Mouse (Mus musculus) right cerebral cortex, postnatal 14 days (tissue): Measurements from ENCODE around the gene Rrp8.
A peak's percentile ranks its signal among the peaks of the same experiment; 100 is the strongest.

Experiments used
- DNase-seq: peaks from one replicate; pipeline ENCODE4 v3.0.0; 2022

Rrp8 gene

DNA sequence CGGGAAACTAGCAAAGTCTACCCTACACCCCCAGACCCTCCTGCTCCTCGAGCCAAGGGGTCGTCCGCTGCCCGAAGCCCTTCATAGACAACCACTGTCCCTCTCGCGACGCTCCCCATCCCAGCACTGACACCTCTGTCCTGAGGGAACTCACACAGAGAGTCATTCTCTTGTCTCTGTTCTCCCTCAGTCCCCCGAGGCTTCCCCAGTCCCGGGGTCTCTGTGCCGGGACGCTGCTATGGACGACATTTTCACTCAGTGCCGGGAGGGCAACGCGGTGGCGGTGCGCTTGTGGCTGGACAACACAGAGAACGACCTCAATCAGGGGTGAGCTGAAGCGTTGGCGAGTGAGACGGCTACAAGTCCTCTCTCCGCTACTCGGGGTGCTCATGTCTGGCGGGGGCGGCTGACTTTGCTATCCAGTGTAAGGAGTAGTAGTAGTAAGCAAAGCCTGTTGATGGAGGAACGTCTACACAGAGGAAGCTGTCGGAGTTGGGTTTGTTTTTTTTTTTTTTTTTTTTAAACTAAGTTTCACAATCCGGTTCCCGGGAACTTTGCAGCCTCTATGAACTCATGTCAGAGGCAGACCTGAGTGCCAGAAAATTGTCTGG is at the start of gene Rrp8:
Rrp8 (minus strand) TSS at position 475 of the 611 bp plus-strand sequence.
- DNase-seq = no peak

DNA sequence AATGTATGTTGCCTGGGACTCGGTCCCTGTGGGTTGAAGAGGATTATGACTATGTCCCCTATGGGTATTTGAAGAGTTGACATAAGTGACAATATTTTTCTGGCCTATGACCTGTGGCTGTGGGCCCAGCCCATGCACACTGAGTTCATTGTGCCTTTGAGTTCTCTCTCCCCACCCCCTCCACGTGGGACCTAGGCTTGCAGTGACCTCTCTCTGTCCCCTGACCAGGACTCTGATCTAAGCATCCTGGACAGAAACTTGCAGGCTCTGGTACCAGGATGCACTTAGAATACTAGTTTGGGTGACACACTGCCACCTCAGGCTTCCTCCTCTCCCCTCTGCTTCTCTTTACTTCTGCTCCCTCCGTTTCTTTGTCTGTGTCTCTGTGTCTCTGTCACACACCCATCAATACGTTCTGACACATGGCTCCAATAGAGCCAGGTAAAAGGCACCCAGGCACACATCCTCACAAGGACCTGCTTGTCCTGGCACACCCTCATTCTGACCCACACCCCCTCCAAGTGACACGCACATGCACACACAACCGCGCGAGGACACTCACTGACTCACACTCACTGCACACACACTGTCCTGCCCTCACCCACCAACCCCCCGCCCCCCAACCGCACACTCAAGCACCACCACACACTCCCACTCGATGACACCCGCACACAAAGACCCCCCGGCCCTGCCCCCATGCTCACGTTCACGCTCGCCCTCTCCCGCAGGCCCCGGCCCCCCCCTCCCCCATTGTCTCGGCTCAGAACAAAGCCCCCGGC is 49.5 kb upstream of the Rrp8 start:
- no peak for DNase-seq

DNA sequence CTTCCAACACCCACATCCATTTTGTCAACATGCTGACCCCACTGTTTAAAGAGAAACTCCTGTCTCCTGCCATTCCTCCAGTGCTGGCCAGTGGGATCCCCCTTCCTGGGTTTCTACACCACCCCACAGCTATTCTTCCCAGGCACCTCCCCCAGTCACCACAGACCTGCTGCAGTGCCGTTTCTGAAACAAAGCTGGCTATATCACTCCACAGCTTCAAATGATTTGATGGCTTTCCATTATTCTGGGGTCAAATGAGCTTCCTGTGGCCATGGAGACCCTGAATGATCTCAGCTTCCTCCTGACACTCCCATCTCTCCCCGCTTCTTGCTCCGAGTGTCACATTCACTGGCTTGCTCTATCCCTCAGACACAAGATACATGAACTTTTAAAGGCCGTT is 47.4 kb upstream of the Rrp8 start:
- DNase-seq = no peak

DNA sequence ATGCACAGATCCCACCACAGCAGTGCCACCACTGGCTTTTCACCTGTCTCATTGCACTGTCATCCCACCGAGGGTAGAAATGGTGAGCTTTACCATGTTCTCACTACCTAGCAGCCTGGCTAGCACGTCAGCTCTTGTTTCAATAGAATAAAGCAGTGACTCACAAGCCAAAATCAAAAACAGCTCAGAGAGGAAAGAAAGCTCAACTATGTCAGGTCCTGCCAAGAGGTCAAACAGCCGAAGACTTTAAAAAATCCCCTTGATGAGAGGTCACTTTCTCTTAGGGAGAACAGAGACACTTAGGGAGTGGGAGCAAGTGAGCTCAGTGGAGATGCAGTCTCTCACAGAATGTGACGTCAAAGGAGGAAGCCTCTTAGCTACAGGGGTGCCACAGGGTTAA is 46.7 kb upstream of the Rrp8 start:
- DNase-seq = no peak

DNA sequence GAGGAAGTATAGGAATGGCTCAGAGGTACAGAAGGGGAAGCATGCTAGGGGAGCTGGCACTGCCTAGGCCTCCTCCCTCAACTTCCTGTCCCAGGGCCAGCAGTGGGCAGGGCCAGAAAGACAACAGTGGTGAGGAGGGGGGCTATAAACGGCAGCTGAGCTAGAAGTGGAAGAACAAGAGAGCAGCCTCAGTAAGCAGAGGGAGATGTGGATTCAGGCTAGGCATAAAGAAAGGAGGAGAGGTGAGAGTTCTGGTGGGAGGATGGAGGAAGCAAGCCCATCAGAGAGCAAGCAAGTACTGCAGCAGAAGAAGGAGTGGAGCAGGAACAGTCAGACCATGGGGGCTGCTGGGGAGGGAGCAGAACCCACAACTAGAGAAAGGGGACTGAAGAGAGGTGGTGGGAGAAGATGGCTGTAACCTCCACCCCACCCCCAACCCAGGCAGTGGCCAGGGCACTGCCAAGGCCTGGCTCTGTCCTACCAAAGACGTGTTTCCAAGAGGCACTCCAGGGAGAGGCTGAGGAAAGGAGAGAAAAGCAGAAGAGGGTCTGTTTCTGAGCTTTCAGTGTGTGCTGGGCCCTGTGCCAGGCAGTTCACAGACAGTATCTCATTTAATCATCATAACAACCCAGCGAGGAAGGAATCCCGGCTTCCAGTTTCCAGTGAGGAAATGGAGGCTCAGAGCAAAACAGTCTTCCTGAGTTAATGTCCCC is 41.5 kb upstream of the Rrp8 start:
- DNase-seq = no peak

DNA sequence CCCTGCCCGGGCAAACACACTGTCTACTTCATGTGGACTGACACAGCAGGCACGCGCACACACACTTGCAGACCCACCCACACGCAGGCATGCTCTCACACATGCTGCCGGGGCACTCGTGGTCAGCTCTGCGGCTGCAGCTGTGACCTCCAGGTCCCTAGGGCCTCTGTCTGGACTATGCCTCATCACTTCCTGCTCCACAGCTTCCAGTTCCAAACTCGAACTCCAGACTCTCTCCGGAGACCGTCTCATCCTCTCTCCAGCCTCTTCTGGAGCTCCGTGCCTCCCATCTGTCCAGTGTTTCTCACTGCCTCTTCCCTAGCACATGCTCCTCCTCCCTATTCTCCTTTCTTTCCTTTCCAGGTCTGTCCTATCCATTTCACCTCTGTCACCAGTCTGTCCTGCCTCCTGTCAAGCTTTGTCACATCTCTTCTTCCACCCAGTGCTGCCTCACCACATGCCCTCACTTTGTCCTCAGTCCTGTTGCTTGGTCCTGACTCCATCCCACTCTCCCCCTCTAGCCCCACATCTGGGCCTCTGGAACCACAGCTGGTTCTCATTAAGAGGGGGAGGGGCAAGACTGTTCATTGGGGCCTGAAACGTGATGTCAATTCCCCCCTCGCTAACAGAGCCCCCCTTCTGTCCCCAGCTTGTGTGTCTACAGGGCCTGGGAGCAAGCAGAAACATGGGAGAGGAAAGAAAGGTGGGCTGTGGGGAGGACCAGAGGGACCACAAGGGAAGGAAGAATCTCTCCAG is 40.8 kb upstream of the Rrp8 start:
- no peak for DNase-seq

DNA sequence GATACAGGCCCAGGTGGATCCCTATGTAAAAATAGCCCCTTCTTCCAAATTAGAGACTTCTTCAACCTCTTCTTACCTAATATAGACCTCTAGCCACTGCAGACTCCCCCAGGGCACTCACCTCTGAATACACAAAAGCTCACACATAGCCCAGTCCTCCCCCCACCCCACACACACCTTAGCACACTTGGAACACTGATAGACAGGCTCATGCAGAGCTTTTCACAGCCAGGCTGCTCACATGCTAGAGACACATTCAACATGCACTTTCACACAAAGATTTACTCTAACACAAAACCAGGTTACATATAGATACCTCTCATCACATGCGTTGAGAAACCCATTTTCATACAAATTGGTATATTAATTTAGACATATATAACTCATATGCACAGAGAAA is 40.1 kb upstream of the Rrp8 start:
- DNase-seq = no peak

DNA sequence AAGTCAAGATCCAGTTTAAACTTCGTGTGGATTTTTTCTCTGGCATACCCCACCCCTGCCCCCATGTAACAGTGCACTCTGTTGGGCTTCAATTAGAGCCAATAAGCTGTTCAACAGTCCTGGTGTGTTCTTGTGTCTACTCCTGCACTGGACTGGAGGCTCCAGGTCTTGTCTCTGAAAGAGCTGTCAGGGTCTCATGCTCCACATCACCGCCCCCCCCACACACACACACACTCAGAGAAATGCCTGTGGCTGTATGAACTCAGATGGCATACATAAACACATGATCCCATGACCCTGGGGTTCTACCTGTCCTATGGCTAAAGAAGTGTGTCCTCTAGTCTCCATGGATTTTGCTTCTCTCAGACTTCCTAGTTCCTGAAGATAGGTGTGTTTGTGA is 38.8 kb upstream of the Rrp8 start:
- DNase-seq = no peak

DNA sequence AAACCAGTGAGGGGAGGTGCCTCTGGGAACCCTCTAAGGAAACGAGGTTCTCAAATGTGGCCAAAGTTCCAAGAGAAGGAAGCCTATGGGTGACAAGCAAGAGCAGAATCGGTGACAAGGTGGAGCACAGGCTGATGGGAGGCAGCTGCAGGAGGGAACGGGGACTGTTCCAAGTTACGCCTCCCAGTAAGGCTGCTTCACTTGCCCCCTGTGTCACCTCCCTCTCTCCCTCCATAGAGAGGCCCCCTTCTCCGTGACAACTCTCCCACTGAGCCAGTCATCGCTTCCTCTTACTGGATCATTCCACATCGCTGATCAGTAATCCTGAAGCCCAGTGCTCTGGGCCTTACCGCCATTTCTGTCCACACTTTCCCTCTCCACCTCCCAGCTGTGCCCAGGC is 37.5 kb upstream of the Rrp8 start:
- DNase-seq = no peak

DNA sequence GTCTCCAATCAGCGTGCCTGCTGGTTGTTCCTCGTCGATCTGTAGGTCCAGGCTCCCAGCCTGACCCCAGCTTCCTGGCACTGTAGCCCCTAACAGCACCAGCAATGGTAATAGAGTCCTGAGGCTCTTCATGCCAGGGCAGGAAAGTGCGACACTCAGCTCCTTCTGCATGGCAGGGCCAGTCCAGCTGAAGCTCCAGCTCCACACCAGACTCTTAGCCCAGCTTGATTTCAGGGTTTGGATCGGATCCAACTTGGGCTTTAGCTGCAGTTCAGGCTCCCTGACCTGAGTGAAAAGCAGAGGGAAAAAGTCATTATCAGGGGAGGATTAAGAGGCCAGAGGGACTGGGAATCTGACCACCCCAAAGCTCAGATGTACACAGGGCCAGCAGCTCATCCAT is 35.9 kb upstream of the Rrp8 start:
- DNase-seq = no peak

DNA sequence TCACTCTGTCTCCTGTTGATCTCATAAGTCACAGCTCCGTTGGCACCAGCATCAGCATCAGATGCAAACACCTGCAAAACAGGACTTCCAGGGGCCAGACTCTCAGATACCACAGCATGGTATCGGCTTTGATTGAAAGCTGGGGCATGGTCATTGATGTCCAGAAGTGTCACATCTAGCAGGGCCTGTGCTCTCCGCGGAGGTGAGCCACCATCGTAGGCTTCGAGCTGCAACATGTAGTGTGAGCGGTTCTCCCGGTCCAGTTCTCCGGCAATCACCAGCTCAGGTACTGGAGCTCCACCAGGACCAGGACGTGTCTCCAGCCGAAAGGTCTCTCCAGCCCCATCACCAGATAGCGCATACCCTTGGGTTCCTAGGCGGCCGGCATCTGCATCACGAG is 35.1 kb upstream of the Rrp8 start:
- DNase-seq = no peak

DNA sequence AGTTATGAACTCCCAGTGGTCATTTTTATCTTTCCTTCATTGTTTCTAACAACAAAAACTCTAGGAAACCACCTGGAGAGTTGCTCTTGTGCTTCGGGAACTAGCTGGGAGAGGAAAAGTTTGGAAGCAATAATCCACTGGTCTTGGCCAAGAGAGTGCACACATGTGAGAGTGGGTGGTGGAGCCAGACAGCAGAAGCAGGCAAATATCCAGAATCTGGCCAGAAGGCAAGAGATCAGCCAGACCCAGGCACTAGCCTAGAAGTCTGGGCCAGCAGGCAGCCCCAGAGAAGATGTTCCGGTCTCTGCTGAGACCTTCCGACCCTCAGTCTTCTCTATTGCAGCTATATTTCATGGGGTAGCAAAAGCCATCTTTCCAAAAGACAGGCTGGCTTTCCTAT is 32.8 kb upstream of the Rrp8 start:
- no peak for DNase-seq

DNA sequence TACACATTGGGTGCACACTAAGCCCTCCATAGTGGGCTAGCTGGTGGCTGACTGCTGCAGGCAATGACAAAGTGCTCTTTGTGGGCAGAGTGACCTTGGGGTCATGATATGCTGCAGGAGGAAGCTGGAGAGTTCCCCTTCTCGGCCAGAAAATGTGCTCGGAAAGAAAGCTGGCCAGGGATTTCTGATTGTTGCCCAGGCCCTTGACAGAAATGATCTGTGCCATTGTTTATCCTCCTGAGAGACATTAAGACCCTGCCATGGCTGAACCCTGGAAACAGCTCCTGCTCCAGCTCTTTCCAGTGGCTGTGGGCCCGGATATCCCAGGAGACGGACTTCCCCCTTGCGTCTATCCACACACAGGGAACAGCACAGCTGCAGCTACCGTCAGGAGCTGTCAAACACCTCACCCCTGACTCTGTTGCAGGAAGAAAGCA is 30.6 kb upstream of the Rrp8 start:
- DNase-seq = no peak

DNA sequence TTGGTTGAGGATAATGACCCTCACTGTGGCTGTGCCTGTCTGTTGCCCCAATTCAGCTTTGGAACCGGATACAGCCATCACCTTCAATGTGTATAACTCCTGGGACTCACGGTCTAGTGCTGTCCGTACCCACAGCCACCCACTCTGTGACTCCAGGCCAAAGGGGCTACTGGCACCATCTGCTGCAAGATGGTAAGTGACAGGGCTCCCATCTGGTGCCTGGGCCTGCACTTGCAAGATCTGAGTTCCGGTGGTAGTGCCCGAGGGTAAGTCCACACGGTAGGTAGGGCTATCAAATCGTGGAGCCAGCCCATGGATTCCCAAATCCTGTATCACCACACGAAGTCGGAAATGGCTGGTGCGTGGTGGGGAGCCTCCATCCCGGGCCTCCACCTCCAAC is 27.1 kb upstream of the Rrp8 start:
- DNase-seq = no peak

DNA sequence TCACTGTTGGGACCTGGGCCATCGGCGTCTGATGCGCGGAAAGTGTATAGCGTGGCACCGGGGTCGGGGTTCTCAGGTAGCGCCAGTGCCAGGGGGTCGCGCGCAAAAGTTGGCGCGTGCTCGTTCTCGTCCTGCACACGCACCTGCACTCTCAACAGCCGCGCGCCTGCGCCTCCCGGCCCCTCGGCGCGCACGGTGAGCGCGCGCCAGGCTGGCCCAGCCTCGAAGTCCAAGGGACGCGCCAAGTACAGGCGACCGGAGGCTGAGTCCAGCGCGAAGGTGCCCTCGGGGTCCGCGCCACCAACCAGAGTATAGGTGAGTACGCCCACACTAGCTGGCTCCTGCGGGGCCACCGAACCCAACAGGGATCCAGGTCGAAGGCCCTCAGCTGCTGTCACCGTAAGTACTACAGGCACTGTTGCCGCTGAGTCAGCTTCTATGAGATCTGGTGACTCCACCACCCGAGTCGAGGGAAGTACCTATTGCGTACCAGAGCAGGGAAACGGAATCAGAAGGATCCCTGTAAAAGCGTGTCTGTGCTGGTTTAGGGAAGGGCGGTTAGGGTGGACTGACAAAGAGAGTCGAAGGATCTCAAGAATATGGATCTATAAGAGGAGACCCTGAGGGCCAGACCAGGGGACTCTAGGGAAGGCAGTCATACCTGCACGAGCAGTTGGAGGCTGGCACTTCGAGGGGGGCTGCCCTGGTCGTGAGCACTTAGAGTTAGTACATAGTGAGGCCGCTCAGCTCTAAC is 25.5 kb upstream of the Rrp8 start:
- no peak for DNase-seq

DNA sequence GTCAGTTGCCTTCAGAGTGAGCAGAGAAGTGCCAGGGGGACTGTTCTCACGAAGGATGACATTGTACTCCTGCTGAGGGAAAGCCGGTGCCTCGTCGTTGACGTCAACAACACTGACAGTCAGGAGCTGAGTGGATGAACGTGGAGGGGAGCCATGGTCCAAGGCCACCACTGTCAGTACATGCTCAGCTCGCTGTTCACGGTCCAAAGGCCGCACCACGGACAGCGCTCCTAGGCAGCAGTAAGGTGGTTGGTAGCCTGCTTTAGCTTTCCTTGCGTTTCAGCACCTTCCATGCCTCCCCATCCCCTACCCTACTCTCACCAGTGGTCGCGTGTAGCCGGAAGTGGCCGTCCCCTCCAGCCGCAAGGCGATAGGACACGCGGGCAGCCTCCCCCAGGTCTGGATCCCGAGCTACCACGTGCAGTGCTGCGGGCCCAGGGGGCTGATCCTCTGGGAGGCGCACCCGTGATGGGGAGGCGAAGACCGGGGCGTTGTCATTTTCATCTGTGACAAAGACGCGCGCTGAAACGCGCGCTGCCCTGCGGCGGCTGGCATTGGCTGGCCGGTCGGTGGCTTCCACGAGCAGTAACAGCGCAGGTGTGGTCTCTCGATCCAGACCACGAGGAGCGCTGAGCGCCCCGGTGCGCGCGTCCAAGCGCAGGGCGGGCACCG is 24.8 kb upstream of the Rrp8 start:
- DNase-seq = no peak

DNA sequence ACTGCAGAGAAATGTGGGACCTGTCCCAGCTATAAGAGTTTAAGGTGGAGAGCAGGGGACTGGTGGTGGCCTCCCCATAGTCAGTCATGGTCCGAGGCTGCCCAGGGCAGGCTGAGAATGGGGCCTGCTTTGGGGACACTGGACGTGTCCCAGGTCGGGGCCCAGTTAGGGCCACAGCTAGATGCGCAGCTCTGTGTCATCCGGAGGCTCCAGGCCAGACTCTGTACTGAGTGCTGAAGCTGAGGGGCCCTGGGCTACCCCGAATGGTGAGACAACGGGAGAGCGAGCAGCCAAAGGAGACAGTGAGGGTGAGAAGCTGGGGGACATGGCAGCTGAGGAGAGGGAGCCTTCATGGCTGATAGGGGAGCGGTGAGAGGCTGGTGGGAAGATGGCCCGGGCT is 16.1 kb upstream of the Rrp8 start:
- DNase-seq = no peak

DNA sequence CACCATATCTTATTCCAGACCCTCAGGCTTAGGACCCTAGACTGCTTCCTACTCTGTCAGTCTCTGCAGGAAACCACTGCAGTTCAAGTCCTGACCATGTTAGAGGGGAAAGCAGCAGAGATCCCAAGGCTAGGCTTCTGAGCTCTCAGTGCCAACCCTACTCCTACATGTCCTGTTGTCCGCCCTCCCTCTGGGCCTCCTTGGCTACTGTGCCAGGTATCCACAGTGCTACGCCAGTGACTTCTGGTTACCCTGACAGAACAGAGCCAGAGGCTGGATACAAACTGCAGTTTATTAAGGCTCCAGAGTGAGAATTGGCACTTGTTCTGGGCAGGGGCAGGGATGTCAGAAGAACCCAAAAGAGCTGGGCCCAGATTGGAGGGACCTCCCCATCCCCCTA is 15.5 kb upstream of the Rrp8 start:
- no peak for DNase-seq

DNA sequence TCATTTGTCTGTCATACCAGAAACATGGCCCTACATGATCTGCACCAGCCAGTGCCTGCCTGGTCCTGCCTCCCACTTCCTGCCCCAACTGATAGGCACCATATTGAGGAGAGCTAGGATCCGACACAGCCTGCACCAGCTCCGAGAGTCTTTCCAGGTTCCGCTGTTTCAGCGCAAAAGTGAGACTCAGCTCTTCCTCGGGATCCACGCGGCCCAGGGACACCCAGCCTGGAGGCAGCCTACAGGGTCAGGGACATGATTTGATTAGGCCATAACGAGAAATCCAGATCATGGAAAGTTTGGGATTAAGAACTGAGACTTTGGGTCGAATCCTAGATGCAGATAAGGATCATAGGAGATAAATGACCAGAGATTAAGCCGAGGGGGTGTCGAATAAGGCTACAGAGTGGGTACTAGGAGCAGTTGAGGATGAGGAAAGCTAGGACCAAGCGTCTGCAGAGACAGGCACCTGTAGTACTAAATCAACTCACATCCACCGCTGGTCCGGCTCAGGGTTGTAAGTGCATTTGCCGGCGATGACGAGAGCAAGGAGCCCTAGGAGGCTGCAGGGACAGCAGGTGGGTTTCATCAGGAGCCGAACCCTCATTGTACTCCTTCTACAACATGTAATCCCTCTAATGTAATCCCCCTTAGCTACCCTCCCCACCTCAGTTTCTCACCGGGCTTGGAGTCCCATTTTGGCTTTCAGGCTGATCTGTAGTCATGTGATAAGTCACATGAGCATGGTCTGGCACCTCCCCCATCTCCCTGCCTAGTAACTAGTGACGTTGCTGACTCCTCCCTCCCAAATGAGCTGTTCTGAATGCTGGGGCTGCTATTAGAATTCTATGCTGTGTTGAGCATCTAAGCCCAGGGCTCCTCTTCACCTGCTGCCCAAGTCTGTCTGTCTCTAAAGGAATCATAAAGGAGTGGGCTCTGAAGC is 14.6 kb upstream of the Rrp8 start, which contains the start of gene Tpp1:
Tpp1 (minus strand) TSS at position 745 of the 943 bp plus-strand sequence.
- DNase-seq = peak; percentile 83

DNA sequence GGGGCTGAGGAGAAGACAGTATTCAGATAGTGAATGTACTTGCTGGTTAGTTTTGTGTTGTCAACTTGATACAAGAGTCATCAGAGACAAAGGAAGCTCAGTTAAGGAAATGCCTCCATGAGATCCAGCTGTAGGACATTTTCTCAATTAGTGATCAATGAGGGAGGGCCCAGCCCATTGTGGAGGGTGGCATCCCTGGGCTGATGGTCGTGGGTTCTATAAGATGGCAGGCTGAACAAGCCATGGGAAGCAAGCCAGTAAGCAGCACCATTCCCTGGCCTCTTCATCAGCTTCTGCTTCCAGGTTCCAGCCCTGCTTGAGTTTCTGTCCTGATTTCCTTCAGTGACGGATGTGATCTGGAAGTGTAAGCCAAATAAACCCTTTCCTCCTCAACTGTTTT is 10.6 kb upstream of the Rrp8 start:
- DNase-seq = no peak
